Mouse (Mus musculus): Measurements from ENCODE around the gene Kcnk3. TPM values are rescaled to one million over a fixed set of nuclear protein-coding genes. Genes with fewer than 3 reads are reported as not detected.

Gene Kcnk3
- polyA plus RNA-seq, 1 experiment from 2014 or later, result 35.7 TPM

- Histone ChIP-seq H3K36me3 (ENCODE audit: insufficient read depth, low read length) (no peaks in the 10 kb centered on the region), H3K4me3 (ENCODE audit: low read depth, low read length) (no peak overlapping the region), H3K27ac (ENCODE audit: low read length) (no peak overlapping the region), H3K9ac (replicated peaks; ENCODE audit: low read depth) (no peak overlapping the region), H3K27me3 (replicated peaks; ENCODE audit: insufficient read depth, low read length) (no peaks in the 10 kb centered on the region), H3K9me3 (ENCODE audit: low read length) (no peaks in the 10 kb centered on the region), H3K4me2 (replicated peaks; ENCODE audit: low read depth, low read length) (no peak overlapping the region), H3K4me1 (ENCODE audit: insufficient read depth, low read depth, low read length) (no peaks in the 10 kb centered on the region)
- no peak for DNase-seq (ENCODE audit: low spot score)
- WGBS, result 49% methylated on average over 5 of the region's 5 CpGs
- no peak for ATAC-seq
- TF ChIP-seq CTCF (IDR thresholded peaks at IDR 0.05), result no peak
Observed at GRCm38 (mm10) chr5:30582017-30582416, 6.0 kb upstream of the Kcnk3 start.

- Histone ChIP-seq H3K4me3 (ENCODE audit: low read depth, low read length) (no peak overlapping the region), H3K27ac (ENCODE audit: low read length) (no peak overlapping the region), H3K4me2 (replicated peaks; ENCODE audit: low read depth, low read length) (no peak overlapping the region), H3K9ac (replicated peaks; ENCODE audit: low read depth) (no peak overlapping the region), H3K4me1 (ENCODE audit: insufficient read depth, low read depth, low read length) (peaks cover 6% of the 10 kb centered on the region), H3K36me3 (ENCODE audit: insufficient read depth, low read length) (no peaks in the 10 kb centered on the region), H3K9me3 (ENCODE audit: low read length) (no peaks in the 10 kb centered on the region), H3K27me3 (replicated peaks; ENCODE audit: insufficient read depth, low read length) (peaks cover 11% of the 10 kb centered on the region; the same call in 1 of the 2 replicates)
- WGBS, result 52% methylated on average over 2 of the region's 3 CpGs
- no peak for DNase-seq (ENCODE audit: low spot score)
- no peak for ATAC-seq
- no peak for TF ChIP-seq EP300 (IDR thresholded peaks at IDR 0.05)
- TF ChIP-seq CTCF (IDR thresholded peaks at IDR 0.05), result no peak
Observed at GRCm38 (mm10) chr5:30586616-30587015, 1.4 kb upstream of the Kcnk3 start.

- Histone ChIP-seq H3K4me3 (ENCODE audit: low read depth, low read length) (no peak overlapping the region), H3K4me2 (replicated peaks; ENCODE audit: low read depth, low read length) (no peak overlapping the region), H3K36me3 (ENCODE audit: insufficient read depth, low read length) (no peaks in the 10 kb centered on the region), H3K4me1 (ENCODE audit: insufficient read depth, low read depth, low read length) (peaks cover 6% of the 10 kb centered on the region), H3K27me3 (replicated peaks; ENCODE audit: insufficient read depth, low read length) (peaks cover 11% of the 10 kb centered on the region), H3K9me3 (ENCODE audit: low read length) (no peaks in the 10 kb centered on the region), H3K9ac (replicated peaks; ENCODE audit: low read depth) (no peak overlapping the region), H3K27ac (ENCODE audit: low read length) (peak overlapping the region; percentile 14; the same call in 1 of the 2 replicates)
- ATAC-seq (no peak), DNase-seq (ENCODE audit: low spot score) (no peak)
- no peak for TF ChIP-seq CTCF (IDR thresholded peaks at IDR 0.05)
- TF ChIP-seq EP300 (IDR thresholded peaks at IDR 0.05), result no peak
- 23% methylated on average over 2 of the region's 2 CpGs for WGBS
Observed at GRCm38 (mm10) chr5:30587101-30587500, 869 bp upstream of the Kcnk3 start.

- 2% methylated on average over 54 of the region's 70 CpGs for WGBS
- ATAC-seq (peak; percentile 32), DNase-seq (ENCODE audit: low spot score) (peak; percentile 12)
- Histone ChIP-seq H3K9ac (replicated peaks; ENCODE audit: low read depth) (0 out of 2 replicates have a peak overlapping the region, but pooled peaks have one; percentile 19), H3K36me3 (ENCODE audit: insufficient read depth, low read length) (no peaks in the 10 kb centered on the region), H3K4me3 (ENCODE audit: low read depth, low read length) (peak overlapping the region; percentile 43), H3K27me3 (replicated peaks; ENCODE audit: insufficient read depth, low read length) (peaks cover 11% of the 10 kb centered on the region), H3K27ac (ENCODE audit: low read length) (peak overlapping the region; percentile 43; the same call in 1 of the 2 replicates), H3K4me1 (ENCODE audit: insufficient read depth, low read depth, low read length) (peaks cover 6% of the 10 kb centered on the region), H3K4me2 (replicated peaks; ENCODE audit: low read depth, low read length) (peak overlapping the region; percentile 68), H3K9me3 (ENCODE audit: low read length) (no peaks in the 10 kb centered on the region)
- TF ChIP-seq EP300 (IDR thresholded peaks at IDR 0.05) (no peak), CTCF (IDR thresholded peaks at IDR 0.05) (no peak)
Observed at GRCm38 (mm10) chr5:30588301-30588968, 465 bp downstream of the Kcnk3 start.

- H3K4me3 ChIP-seq (ENCODE audit: low read depth, low read length), result peak overlapping the region; percentile 43
- no peak overlapping the region for H3K9ac ChIP-seq (replicated peaks; ENCODE audit: low read depth)
- H3K27ac ChIP-seq (ENCODE audit: low read length), result no peak overlapping the region
- WGBS, result 43% methylated on average over 3 of the region's 4 CpGs
- H3K4me2 ChIP-seq (replicated peaks; ENCODE audit: low read depth, low read length), result peak overlapping the region; percentile 68
- peaks cover 11% of the 10 kb centered on the region for H3K27me3 ChIP-seq (replicated peaks; ENCODE audit: insufficient read depth, low read length)
- no peaks in the 10 kb centered on the region for H3K36me3 ChIP-seq (ENCODE audit: insufficient read depth, low read length)
- DNase-seq (ENCODE audit: low spot score) (no peak), ATAC-seq (no peak)
- TF ChIP-seq CTCF (IDR thresholded peaks at IDR 0.05), result no peak
- no peak for TF ChIP-seq EP300 (IDR thresholded peaks at IDR 0.05)
- no peaks in the 10 kb centered on the region for H3K9me3 ChIP-seq (ENCODE audit: low read length)
- H3K4me1 ChIP-seq (ENCODE audit: insufficient read depth, low read depth, low read length), result peaks cover 9% of the 10 kb centered on the region
Observed at GRCm38 (mm10) chr5:30589069-30589468, 1.1 kb downstream of the Kcnk3 start.

GRCm38 (mm10) chr5:30589546-30589945, 1.6 kb downstream of the Kcnk3 start:
- Histone ChIP-seq H3K4me2 (replicated peaks; ENCODE audit: low read depth, low read length) (peak overlapping the region; percentile 68; the same call in 1 of the 2 replicates), H3K9me3 (ENCODE audit: low read length) (no peaks in the 10 kb centered on the region), H3K36me3 (ENCODE audit: insufficient read depth, low read length) (no peaks in the 10 kb centered on the region), H3K27ac (ENCODE audit: low read length) (no peak overlapping the region), H3K9ac (replicated peaks; ENCODE audit: low read depth) (no peak overlapping the region), H3K4me1 (ENCODE audit: insufficient read depth, low read depth, low read length) (peaks cover 13% of the 10 kb centered on the region), H3K4me3 (ENCODE audit: low read depth, low read length) (peak overlapping the region; percentile 43; the same call in 1 of the 2 replicates), H3K27me3 (replicated peaks; ENCODE audit: insufficient read depth, low read length) (peaks cover 11% of the 10 kb centered on the region)
- ATAC-seq, result no peak
- 51% methylated on average over 3 of the region's 3 CpGs for WGBS
- no peak for DNase-seq (ENCODE audit: low spot score)
- TF ChIP-seq CTCF (IDR thresholded peaks at IDR 0.05) (no peak), EP300 (IDR thresholded peaks at IDR 0.05) (no peak)

Measured in lung, postnatal 0 days (tissue).